Mouse (Mus musculus) embryonic facial prominence, embryonic 11.5 days (tissue): ENCODE measurements around the gene Blcap. TPM values are rescaled to one million over a fixed set of nuclear protein-coding genes. Genes with fewer than 3 reads are reported as not detected.
"Not testable (repeated sequence)": the region's sequence is repeated elsewhere in the genome, so short reads cannot be mapped to it uniquely, and the experiment has no call there.

Experiments
- ATAC-seq: fragments of 200-750 bp; cut with Nextera tagmentation; replicated peaks from 2 replicates; pipeline ENCODE4 v1.8.0; 2017; ENCODE audit warnings: low read depth; ENCODE audit not compliant: insufficient number of reproducible peaks, low FRiP score, low TSS enrichment
- DNase-seq: peaks from one replicate; pipeline ENCODE4 v3.0.0-alpha.2; 2015; ENCODE audit warnings: low spot score
- H3K27ac ChIP-seq: fragments of 300-500 bp; sonication (generic); replicated peaks from 2 replicates; pipeline ENCODE4 v1.5.1; 2014; ENCODE audit warnings: mild to moderate bottlenecking, low read depth, low read length, control low read depth
- H3K27me3 ChIP-seq: fragments of 300-500 bp; sonication (generic); 2 replicates; pipeline ENCODE4 v1.6.1; 2014; ENCODE audit warnings: mild to moderate bottlenecking, low read length, moderate library complexity, mixed read lengths; ENCODE audit not compliant: control insufficient read depth, insufficient read depth
- H3K36me3 ChIP-seq: fragments of 300-500 bp; sonication (generic); replicated peaks from 2 replicates; pipeline ENCODE4 v1.6.1; 2014; ENCODE audit warnings: low read depth, mild to moderate bottlenecking, low read length, moderate library complexity, mixed read lengths; ENCODE audit not compliant: control insufficient read depth, insufficient read depth
- H3K4me1 ChIP-seq: fragments of 300-500 bp; sonication (generic); 2 replicates; pipeline ENCODE4 v1.6.1; 2014; ENCODE audit warnings: low read length, mixed read lengths; ENCODE audit not compliant: control insufficient read depth, insufficient read depth
- H3K4me2 ChIP-seq: fragments of 300-500 bp; sonication (generic); 2 replicates; pipeline ENCODE4 v1.6.1; 2014; ENCODE audit warnings: low read depth, mild to moderate bottlenecking, control low read depth, low read length, moderate library complexity
- H3K4me3 ChIP-seq: fragments of 300-500 bp; sonication (generic); 2 replicates; pipeline ENCODE4 v1.5.1; 2014; ENCODE audit warnings: low read depth, low read length, control low read depth
- H3K9ac ChIP-seq: fragments of 300-500 bp; sonication (generic); replicated peaks from 2 replicates; pipeline ENCODE4 v1.6.1; 2014; ENCODE audit warnings: mild to moderate bottlenecking, control low read depth, low read length
- H3K9me3 ChIP-seq: fragments of 300-500 bp; sonication (generic); replicated peaks from 2 replicates; pipeline ENCODE4 v1.6.1; 2016; ENCODE audit warnings: mild to moderate bottlenecking, low read length, inconsistent platforms, mixed read lengths; ENCODE audit not compliant: control insufficient read depth
- WGBS: fragments of 180-500 bp; shearing (Covaris S2); extraction: QIAGEN DNeasy Blood & Tissue Kit; methylation state at CpG from one replicate; pipeline ENCODE4 v1.1.7; 2014; 5-methylcytosine and 5-hydroxymethylcytosine counted together
- polyA plus RNA-seq: library from polyadenylated mRNA; unstranded; fragments of >200 nt; fragmentation: Nextera tagmentation; extraction: Ambion mirVana; gene quantifications from 2 replicates; pipeline ENCODE4 v1.2.1, GENCODE M21; 2014

The Blcap gene
- polyA plus RNA-seq, 1 experiment from 2014 or later: 90.2 TPM

- 63% methylated on average over 22 of the region's 22 CpGs for WGBS
- H3K36me3 ChIP-seq: no peaks in the 10 kb centered on the region
- no peaks in the 10 kb centered on the region for H3K9me3 ChIP-seq
- no peak overlapping the region for H3K4me3 ChIP-seq
- no peak for ATAC-seq
- H3K27me3 ChIP-seq: no peaks in the 10 kb centered on the region
- H3K4me2 ChIP-seq: no peak overlapping the region
- DNase-seq: no peak
- H3K27ac ChIP-seq: no peak overlapping the region
- H3K4me1 ChIP-seq: no peaks in the 10 kb centered on the region
- no peak overlapping the region for H3K9ac ChIP-seq
Observed at GRCm38 (mm10) chr2:157596876-157597566, 25.9 kb upstream of the Blcap start.

DNA sequence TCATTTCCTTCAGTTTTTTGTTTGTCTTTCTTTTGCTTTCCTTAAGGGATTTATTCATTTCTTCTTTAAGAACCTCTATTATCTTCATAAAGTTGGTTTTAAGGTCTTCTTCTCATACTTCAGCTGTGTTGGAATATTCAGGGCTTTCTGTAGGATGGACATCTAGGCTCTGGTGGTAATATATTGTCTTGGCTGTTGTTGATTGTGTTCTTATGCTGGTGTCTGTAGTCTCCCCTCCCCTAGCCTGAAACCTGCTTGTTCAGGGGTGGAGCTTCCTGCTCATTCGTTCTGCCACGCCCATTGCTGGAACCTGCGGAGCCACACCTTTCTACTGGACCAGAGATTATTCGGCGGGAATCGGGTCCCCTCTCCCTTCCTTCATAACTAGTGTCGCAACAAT, 14.3 kb upstream of the Blcap start:
- H3K27ac ChIP-seq, H3K9ac ChIP-seq, H3K9me3 ChIP-seq, H3K4me2 ChIP-seq, ATAC-seq, H3K36me3 ChIP-seq, H3K4me3 ChIP-seq, H3K27me3 ChIP-seq, H3K4me1 ChIP-seq, DNase-seq: not testable (repeated sequence)
- 14% methylated on average over 7 of the region's 7 CpGs for WGBS

DNA sequence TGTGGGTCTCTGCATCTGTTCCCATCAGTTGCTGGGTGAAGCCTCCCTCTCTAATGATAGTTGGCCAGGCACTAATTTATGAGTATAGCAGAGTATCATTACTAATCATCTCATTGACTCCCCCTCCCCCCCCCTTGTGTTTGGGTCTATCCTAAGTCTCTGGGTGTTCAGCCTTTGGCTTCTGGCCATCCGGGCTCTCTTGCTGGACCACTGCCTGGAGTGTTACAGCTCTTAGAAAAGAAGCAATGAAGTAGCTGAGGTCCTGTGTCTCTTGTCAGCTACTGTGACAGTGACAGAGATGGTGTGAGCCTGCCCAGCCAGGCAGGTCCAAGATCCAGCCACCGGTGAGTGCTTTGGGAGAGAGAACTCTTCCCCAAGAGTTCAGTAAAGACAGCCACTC, 1.7 kb upstream of the Blcap start:
- Histone ChIP-seq H3K27ac (no peak overlapping the region), H3K36me3 (no peaks in the 10 kb centered on the region), H3K27me3 (no peaks in the 10 kb centered on the region), H3K4me3 (no peak overlapping the region), H3K9ac (no peak overlapping the region), H3K9me3 (no peaks in the 10 kb centered on the region), H3K4me2 (no peak overlapping the region), H3K4me1 (no peaks in the 10 kb centered on the region)
- 88% methylated on average over 2 of the region's 2 CpGs for WGBS
- DNase-seq (no peak), ATAC-seq (no peak)

GRCm38 (mm10) chr2:157569796-157570485, 1.1 kb downstream of the Blcap start:
- H3K4me2 ChIP-seq: no peak overlapping the region
- no peak overlapping the region for H3K27ac ChIP-seq
- H3K27me3 ChIP-seq: no peaks in the 10 kb centered on the region
- DNase-seq (no peak), ATAC-seq (no peak)
- H3K36me3 ChIP-seq: no peaks in the 10 kb centered on the region; the same call in 1 of the 2 replicates
- H3K4me1 ChIP-seq: no peaks in the 10 kb centered on the region; the same call in 1 of the 2 replicates
- H3K9me3 ChIP-seq: no peaks in the 10 kb centered on the region
- H3K9ac ChIP-seq: no peak overlapping the region
- H3K4me3 ChIP-seq: no peak overlapping the region
- WGBS: 74% methylated on average over 9 of the region's 9 CpGs

GRCm38 (mm10) chr2:157568881-157569280, 2.2 kb downstream of the Blcap start:
- no peak overlapping the region for H3K4me2 ChIP-seq
- H3K4me1 ChIP-seq: no peaks in the 10 kb centered on the region; the same call in 1 of the 2 replicates
- H3K4me3 ChIP-seq: no peak overlapping the region
- DNase-seq (no peak), ATAC-seq (no peak)
- H3K27ac ChIP-seq: no peak overlapping the region
- no peaks in the 10 kb centered on the region for H3K27me3 ChIP-seq
- no peaks in the 10 kb centered on the region for H3K9me3 ChIP-seq
- no peak overlapping the region for H3K9ac ChIP-seq
- H3K36me3 ChIP-seq: no peaks in the 10 kb centered on the region; the same call in 1 of the 2 replicates
- 18% methylated on average over 2 of the region's 2 CpGs for WGBS

- H3K4me2 ChIP-seq: peak overlapping the region; percentile 79
- no peak overlapping the region for H3K27ac ChIP-seq
- WGBS: 85% methylated on average over 11 of the region's 11 CpGs
- no peak for DNase-seq
- peak overlapping the region; percentile 92 for H3K9ac ChIP-seq
- no peak for ATAC-seq
- H3K36me3 ChIP-seq: no peaks in the 10 kb centered on the region; the same call in 1 of the 2 replicates
- no peaks in the 10 kb centered on the region for H3K27me3 ChIP-seq
- H3K4me3 ChIP-seq: peak overlapping the region; percentile 99
- no peaks in the 10 kb centered on the region; the same call in 1 of the 2 replicates for H3K4me1 ChIP-seq
- H3K9me3 ChIP-seq: no peaks in the 10 kb centered on the region
Observed at GRCm38 (mm10) chr2:157567235-157567961, 3.7 kb downstream of the Blcap start.

DNA sequence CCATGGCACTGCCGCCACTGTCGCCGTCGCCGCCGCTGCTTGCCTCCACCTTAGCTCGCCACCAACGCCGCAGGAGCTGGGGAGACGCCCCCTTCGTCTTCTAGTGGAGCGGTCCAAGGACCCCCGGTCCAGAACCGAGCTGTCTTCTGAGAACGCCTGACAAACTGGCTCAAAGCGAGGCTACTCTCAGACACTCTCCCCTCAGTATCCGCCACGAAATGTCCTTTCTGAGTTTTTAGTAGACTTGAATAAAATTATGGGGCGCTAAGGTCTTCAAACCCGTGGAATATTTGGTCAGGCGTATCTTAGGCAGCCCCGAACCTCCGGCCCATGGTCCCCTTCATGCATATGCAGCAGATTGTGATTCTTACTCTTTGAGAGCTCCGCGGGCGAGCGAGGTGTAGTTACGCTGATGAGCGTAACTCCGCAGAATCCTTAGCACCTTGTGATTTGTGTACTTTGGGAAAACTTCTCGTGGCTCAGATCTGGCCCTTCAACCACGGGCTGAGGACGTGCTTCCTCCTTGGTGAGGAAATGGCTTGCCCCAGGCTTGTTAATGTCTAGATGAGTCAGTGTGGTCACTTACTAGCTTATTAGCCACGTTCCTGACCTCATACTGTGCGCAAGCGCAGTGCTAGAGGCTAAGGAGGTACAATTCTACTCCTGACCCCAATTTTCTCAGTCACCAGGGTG, 4.7 kb downstream of the Blcap start:
- Histone ChIP-seq H3K27me3 (no peaks in the 10 kb centered on the region), H3K4me1 (no peaks in the 10 kb centered on the region; the same call in 1 of the 2 replicates), H3K4me3 (peak overlapping the region; percentile 99), H3K4me2 (peak overlapping the region; percentile 79), H3K9ac (peak overlapping the region; percentile 92), H3K9me3 (peaks cover 2% of the 10 kb centered on the region; the same call in 1 of the 2 replicates), H3K36me3 (peaks cover 6% of the 10 kb centered on the region), H3K27ac (peak overlapping the region; percentile 79)
- ATAC-seq: peak; percentile 74
- WGBS: under 1% methylated on average over 36 of the region's 36 CpGs
- peak; percentile 87 for DNase-seq
